Mouse (Mus musculus): ENCODE data around the gene Nrp1. TPM values are rescaled to one million over a fixed set of nuclear protein-coding genes. Genes with fewer than 3 reads are reported as not detected.

The Nrp1 gene
- polyA plus RNA-seq, 1 experiment from 2014 or later, result 121 TPM

- H3K4me2 ChIP-seq, result no peak overlapping the region
- no peak overlapping the region for H3K9ac ChIP-seq
- ATAC-seq (ENCODE audit: extremely low read depth, insufficient number of reproducible peaks, low FRiP score, low TSS enrichment), result no peak
- 52% methylated on average over 10 of the region's 10 CpGs for WGBS
- H3K27ac ChIP-seq (replicated peaks), result peak overlapping the region; percentile 58
- no peaks in the 10 kb centered on the region for H3K9me3 ChIP-seq
- H3K36me3 ChIP-seq, result peaks cover 85% of the 10 kb centered on the region
- peaks cover 58% of the 10 kb centered on the region for H3K4me1 ChIP-seq
- no peaks in the 10 kb centered on the region for H3K27me3 ChIP-seq (replicated peaks)
- H3K4me3 ChIP-seq, result no peak overlapping the region
Measured at GRCm38 (mm10) chr8:128487966-128488931, 129.8 kb downstream of the Nrp1 start.

GRCm38 (mm10) chr8:128489351-128489750 is 130.9 kb downstream of the Nrp1 start:
- peak overlapping the region; percentile 8; the same call in 1 of the 2 replicates for H3K27ac ChIP-seq (replicated peaks)
- H3K4me2 ChIP-seq, result no peak overlapping the region
- H3K9me3 ChIP-seq, result no peaks in the 10 kb centered on the region
- ATAC-seq (ENCODE audit: extremely low read depth, insufficient number of reproducible peaks, low FRiP score, low TSS enrichment), result no peak
- no peak overlapping the region for H3K9ac ChIP-seq
- H3K4me1 ChIP-seq, result peaks cover 53% of the 10 kb centered on the region
- H3K36me3 ChIP-seq, result peaks cover 88% of the 10 kb centered on the region
- no peak overlapping the region for H3K4me3 ChIP-seq
- 90% methylated on average over 1 of the region's 1 CpGs for WGBS
- no peaks in the 10 kb centered on the region for H3K27me3 ChIP-seq (replicated peaks)

GRCm38 (mm10) chr8:128491126-128492067 is 133.0 kb downstream of the Nrp1 start:
- Histone ChIP-seq H3K27ac (replicated peaks) (0 out of 2 replicates have a peak overlapping the region, but pooled peaks have one; percentile 10), H3K4me3 (no peak overlapping the region), H3K36me3 (peaks cover 92% of the 10 kb centered on the region), H3K27me3 (replicated peaks) (no peaks in the 10 kb centered on the region), H3K4me1 (peaks cover 36% of the 10 kb centered on the region), H3K9me3 (no peaks in the 10 kb centered on the region), H3K9ac (no peak overlapping the region), H3K4me2 (no peak overlapping the region)
- WGBS, result 49% methylated on average over 5 of the region's 5 CpGs
- no peak for ATAC-seq (ENCODE audit: extremely low read depth, insufficient number of reproducible peaks, low FRiP score, low TSS enrichment)

GRCm38 (mm10) chr8:128493801-128494200 is 135.4 kb downstream of the Nrp1 start:
- H3K9me3 ChIP-seq, result no peaks in the 10 kb centered on the region
- WGBS, result 83% methylated on average over 3 of the region's 3 CpGs
- H3K36me3 ChIP-seq, result peaks cover 92% of the 10 kb centered on the region
- no peaks in the 10 kb centered on the region for H3K27me3 ChIP-seq (replicated peaks)
- ATAC-seq (ENCODE audit: extremely low read depth, insufficient number of reproducible peaks, low FRiP score, low TSS enrichment), result no peak
- H3K4me2 ChIP-seq, result no peak overlapping the region
- H3K27ac ChIP-seq (replicated peaks), result no peak overlapping the region
- H3K4me1 ChIP-seq, result peaks cover 15% of the 10 kb centered on the region
- no peak overlapping the region for H3K4me3 ChIP-seq
- no peak overlapping the region for H3K9ac ChIP-seq

- Histone ChIP-seq H3K4me3 (no peak overlapping the region), H3K4me2 (no peak overlapping the region), H3K4me1 (no peaks in the 10 kb centered on the region), H3K27me3 (replicated peaks) (no peaks in the 10 kb centered on the region), H3K9ac (no peak overlapping the region), H3K27ac (replicated peaks) (no peak overlapping the region), H3K9me3 (no peaks in the 10 kb centered on the region), H3K36me3 (peaks cover 97% of the 10 kb centered on the region)
- no peak for ATAC-seq (ENCODE audit: extremely low read depth, insufficient number of reproducible peaks, low FRiP score, low TSS enrichment)
- WGBS, result 73% methylated on average over 4 of the region's 4 CpGs
Measured at GRCm38 (mm10) chr8:128498836-128499235, 140.4 kb downstream of the Nrp1 start.

- H3K36me3 ChIP-seq, result peaks cover 75% of the 10 kb centered on the region
Measured at GRCm38 (mm10) chr8:128504136-128504829, 145.9 kb downstream of the Nrp1 start.

GRCm38 (mm10) chr8:128505866-128506265 is 147.5 kb downstream of the Nrp1 start:
- Histone ChIP-seq H3K27me3 (replicated peaks) (no peaks in the 10 kb centered on the region), H3K36me3 (peaks cover 59% of the 10 kb centered on the region), H3K27ac (replicated peaks) (no peak overlapping the region), H3K4me3 (no peak overlapping the region), H3K9me3 (no peaks in the 10 kb centered on the region), H3K4me2 (no peak overlapping the region), H3K4me1 (peaks cover 17% of the 10 kb centered on the region), H3K9ac (no peak overlapping the region)
- no peak for ATAC-seq (ENCODE audit: extremely low read depth, insufficient number of reproducible peaks, low FRiP score, low TSS enrichment)

More at GRCm38 (mm10) chr8:128504136-128504829, 145.9 kb downstream of the Nrp1 start:
- Histone ChIP-seq H3K4me2 (no peak overlapping the region), H3K4me1 (peaks cover 16% of the 10 kb centered on the region), H3K4me3 (no peak overlapping the region), H3K9ac (no peak overlapping the region), H3K27ac (replicated peaks) (no peak overlapping the region), H3K27me3 (replicated peaks) (no peaks in the 10 kb centered on the region), H3K9me3 (no peaks in the 10 kb centered on the region)
- no peak for ATAC-seq (ENCODE audit: extremely low read depth, insufficient number of reproducible peaks, low FRiP score, low TSS enrichment)
- WGBS, result 82% methylated on average over 5 of the region's 5 CpGs

- H3K27me3 ChIP-seq (replicated peaks), result no peaks in the 10 kb centered on the region
- peak overlapping the region; percentile 38 for H3K27ac ChIP-seq (replicated peaks)
- H3K4me1 ChIP-seq, result peaks cover 21% of the 10 kb centered on the region
- no peaks in the 10 kb centered on the region for H3K9me3 ChIP-seq
- peaks cover 30% of the 10 kb centered on the region for H3K36me3 ChIP-seq
- H3K4me2 ChIP-seq, result no peak overlapping the region
- no peak for ATAC-seq (ENCODE audit: extremely low read depth, insufficient number of reproducible peaks, low FRiP score, low TSS enrichment)
- no peak overlapping the region for H3K4me3 ChIP-seq
- no peak overlapping the region for H3K9ac ChIP-seq
Measured at GRCm38 (mm10) chr8:128508723-128509122, 150.3 kb downstream of the Nrp1 start.

GRCm38 (mm10) chr8:128511021-128511420 is 152.6 kb downstream of the Nrp1 start:
- ATAC-seq (ENCODE audit: extremely low read depth, insufficient number of reproducible peaks, low FRiP score, low TSS enrichment), result no peak
- Histone ChIP-seq H3K9ac (no peak overlapping the region), H3K36me3 (peaks cover 12% of the 10 kb centered on the region; the same call in 1 of the 2 replicates), H3K9me3 (no peaks in the 10 kb centered on the region), H3K4me3 (no peak overlapping the region), H3K27ac (replicated peaks) (no peak overlapping the region), H3K4me1 (peaks cover 21% of the 10 kb centered on the region), H3K27me3 (replicated peaks) (no peaks in the 10 kb centered on the region), H3K4me2 (no peak overlapping the region)

GRCm38 (mm10) chr8:128511732-128512131 is 153.3 kb downstream of the Nrp1 start:
- no peak overlapping the region for H3K4me3 ChIP-seq
- 0 out of 2 replicates have a peak, but pooled peaks cover 9% of the 10 kb centered on the region for H3K36me3 ChIP-seq
- no peak overlapping the region for H3K4me2 ChIP-seq
- ATAC-seq (ENCODE audit: extremely low read depth, insufficient number of reproducible peaks, low FRiP score, low TSS enrichment), result no peak
- peaks cover 23% of the 10 kb centered on the region for H3K4me1 ChIP-seq
- no peaks in the 10 kb centered on the region for H3K9me3 ChIP-seq
- WGBS, result 85% methylated on average over 1 of the region's 1 CpGs
- no peak overlapping the region for H3K27ac ChIP-seq (replicated peaks)
- H3K27me3 ChIP-seq (replicated peaks), result no peaks in the 10 kb centered on the region
- H3K9ac ChIP-seq, result no peak overlapping the region

Measured in heart, embryonic 13.5 days (tissue).